Mouse (Mus musculus) neural tube, embryonic 11.5 days (tissue): Measurements from ENCODE around the gene Capns1. TPM values are rescaled to one million over a fixed set of nuclear protein-coding genes. Genes with fewer than 3 reads are reported as not detected.
A peak's percentile ranks its signal among the peaks of the same experiment; 100 is the strongest.

ENCODE experiments used
- ATAC-seq: fragments of 200-750 bp; cut with Nextera tagmentation; 2 replicates; pipeline ENCODE4 v1.8.0; 2017; ENCODE audit warnings: moderate number of reproducible peaks, mild to moderate bottlenecking, moderate TSS enrichment, moderate library complexity; ENCODE audit not compliant: insufficient read depth, low FRiP score, low TSS enrichment
- DNase-seq: peaks from one replicate; pipeline ENCODE4 v3.0.0-alpha.2; 2015; ENCODE audit warnings: low spot score
- H3K27ac ChIP-seq: fragments of 300-500 bp; sonication (generic); 2 replicates; pipeline ENCODE4 v1.5.1; 2014; ENCODE audit warnings: low read depth, mild to moderate bottlenecking, low read length
- H3K27me3 ChIP-seq: fragments of 300-500 bp; sonication (generic); 2 replicates; pipeline ENCODE4 v1.6.1; 2014; ENCODE audit warnings: mild to moderate bottlenecking, low read length, mixed read lengths; ENCODE audit not compliant: control insufficient read depth, insufficient read depth
- H3K36me3 ChIP-seq: fragments of 300-500 bp; sonication (generic); 2 replicates; pipeline ENCODE4 v1.6.1; 2014; ENCODE audit warnings: mild to moderate bottlenecking, low read length, moderate library complexity, mixed read lengths; ENCODE audit not compliant: control insufficient read depth, insufficient read depth
- H3K4me1 ChIP-seq: fragments of 300-500 bp; sonication (generic); 2 replicates; pipeline ENCODE4 v1.6.1; 2014; ENCODE audit warnings: low read length, mixed read lengths; ENCODE audit not compliant: control insufficient read depth, insufficient read depth
- H3K4me2 ChIP-seq: fragments of 300-500 bp; sonication (generic); 2 replicates; pipeline ENCODE4 v1.6.1; 2014; ENCODE audit warnings: low read depth, mild to moderate bottlenecking, moderate library complexity
- H3K4me3 ChIP-seq: fragments of 300-500 bp; sonication (generic); 2 replicates; pipeline ENCODE4 v1.5.1; 2014; ENCODE audit warnings: low read depth, low read length
- H3K9ac ChIP-seq: fragments of 300-500 bp; sonication (generic); 2 replicates; pipeline ENCODE4 v1.6.1; 2014; ENCODE audit warnings: mild to moderate bottlenecking, low read length
- H3K9me3 ChIP-seq: fragments of 300-500 bp; sonication (generic); 2 replicates; pipeline ENCODE4 v1.6.1; 2016; ENCODE audit warnings: low read length; ENCODE audit not compliant: control insufficient read depth
- WGBS: fragments of 180-500 bp; shearing (Covaris S2); extraction: QIAGEN DNeasy Blood & Tissue Kit; methylation state at CpG from one replicate; pipeline ENCODE4 v1.1.7; 2014; 5-methylcytosine and 5-hydroxymethylcytosine counted together
- polyA plus RNA-seq: library from polyadenylated mRNA; unstranded; fragments of >200 nt; fragmentation: Nextera tagmentation; extraction: Ambion mirVana; gene quantifications from 2 replicates; pipeline ENCODE4 v1.2.1, GENCODE M21; 2014

The Capns1 gene
- polyA plus RNA-seq, 1 experiment from 2014 or later, result 51.8 TPM

GRCm38 (mm10) chr7:30231328-30231668 lies 32.7 kb upstream of the Capns1 start:
- H3K9me3 ChIP-seq, result no peaks in the 10 kb centered on the region
- peak overlapping the region; percentile 51 for H3K9ac ChIP-seq
- under 1% methylated on average over 16 of the region's 16 CpGs for WGBS
- DNase-seq, result no peak
- peak overlapping the region; percentile 73 for H3K4me2 ChIP-seq
- H3K27ac ChIP-seq, result no peak overlapping the region; the same call in 1 of the 2 replicates
- H3K4me1 ChIP-seq, result peaks cover 10% of the 10 kb centered on the region
- peaks cover 11% of the 10 kb centered on the region for H3K36me3 ChIP-seq
- peak; percentile 46 for ATAC-seq
- H3K4me3 ChIP-seq, result peak overlapping the region; percentile 74
- no peaks in the 10 kb centered on the region for H3K27me3 ChIP-seq

GRCm38 (mm10) chr7:30224206-30224605 lies 25.6 kb upstream of the Capns1 start:
- H3K36me3 ChIP-seq, result peaks cover 11% of the 10 kb centered on the region
- WGBS, result 92% methylated on average over 12 of the region's 12 CpGs

DNA sequence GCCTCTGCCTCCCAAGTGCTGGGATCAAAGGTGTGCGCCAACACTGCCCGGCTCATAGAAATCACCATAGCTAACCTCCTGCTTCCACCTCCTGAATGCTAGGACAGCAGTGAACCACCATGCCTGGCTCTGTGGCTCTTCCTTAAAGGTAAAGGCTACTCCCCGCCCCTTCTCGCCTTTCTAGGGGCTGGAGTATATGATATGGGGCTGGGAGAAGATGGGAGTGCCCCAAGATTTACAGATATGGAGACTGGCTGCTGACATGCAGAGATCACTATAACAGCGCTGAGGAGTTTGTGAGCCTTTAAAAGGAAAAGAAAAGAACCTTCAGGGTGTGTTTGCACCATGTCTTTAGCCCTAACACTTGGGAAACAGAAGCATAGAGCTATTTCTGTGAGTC lies 23.6 kb upstream of the Capns1 start:
- Histone ChIP-seq H3K27ac (no peak overlapping the region), H3K4me3 (no peak overlapping the region), H3K9ac (no peak overlapping the region), H3K4me2 (no peak overlapping the region), H3K36me3 (peaks cover 8% of the 10 kb centered on the region), H3K27me3 (no peaks in the 10 kb centered on the region), H3K4me1 (0 out of 2 replicates have a peak, but pooled peaks cover 2% of the 10 kb centered on the region), H3K9me3 (no peaks in the 10 kb centered on the region)
- no peak for DNase-seq
- ATAC-seq, result no peak
- WGBS, result 90% methylated on average over 5 of the region's 5 CpGs

More at GRCm38 (mm10) chr7:30224206-30224605, 25.6 kb upstream of the Capns1 start:
- H3K4me3 ChIP-seq, result no peak overlapping the region
- no peak overlapping the region for H3K9ac ChIP-seq
- no peaks in the 10 kb centered on the region for H3K9me3 ChIP-seq
- H3K4me2 ChIP-seq, result no peak overlapping the region
- ATAC-seq (no peak), DNase-seq (no peak)
- 0 out of 2 replicates have a peak, but pooled peaks cover 2% of the 10 kb centered on the region for H3K4me1 ChIP-seq
- H3K27ac ChIP-seq, result no peak overlapping the region
- no peaks in the 10 kb centered on the region for H3K27me3 ChIP-seq

GRCm38 (mm10) chr7:30221433-30221832 lies 22.8 kb upstream of the Capns1 start:
- H3K4me2 ChIP-seq, result no peak overlapping the region
- H3K27ac ChIP-seq, result no peak overlapping the region
- H3K9ac ChIP-seq, result no peak overlapping the region
- WGBS, result 82% methylated on average over 3 of the region's 3 CpGs
- H3K4me3 ChIP-seq, result no peak overlapping the region
- no peaks in the 10 kb centered on the region for H3K9me3 ChIP-seq
- ATAC-seq (no peak), DNase-seq (no peak)
- 0 out of 2 replicates have a peak, but pooled peaks cover 2% of the 10 kb centered on the region for H3K4me1 ChIP-seq
- H3K27me3 ChIP-seq, result no peaks in the 10 kb centered on the region
- peaks cover 4% of the 10 kb centered on the region for H3K36me3 ChIP-seq

DNA sequence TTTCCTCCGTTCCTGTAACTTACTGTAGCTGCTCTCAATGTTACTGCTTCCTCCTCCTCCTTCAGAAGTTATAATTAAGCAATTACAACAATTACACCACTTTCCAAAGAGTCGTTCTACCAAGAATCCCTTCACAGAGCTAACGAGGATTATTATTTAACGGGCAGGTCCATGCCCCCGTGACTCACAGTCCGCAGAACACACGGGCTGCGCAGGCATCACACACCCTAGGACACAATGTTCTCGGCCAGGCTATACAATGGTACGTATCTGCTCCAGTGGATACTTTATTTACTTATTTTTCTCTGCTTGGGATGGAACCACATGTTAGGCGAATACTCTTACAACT lies 21.4 kb upstream of the Capns1 start:
- ATAC-seq (no peak), DNase-seq (no peak)
- 31% methylated on average over 11 of the region's 11 CpGs for WGBS
- Histone ChIP-seq H3K4me3 (peak overlapping the region; percentile 40), H3K9ac (peak overlapping the region; percentile 41), H3K27me3 (no peaks in the 10 kb centered on the region), H3K36me3 (peaks cover 4% of the 10 kb centered on the region), H3K9me3 (no peaks in the 10 kb centered on the region), H3K4me1 (0 out of 2 replicates have a peak, but pooled peaks cover 2% of the 10 kb centered on the region), H3K27ac (no peak overlapping the region), H3K4me2 (peak overlapping the region; percentile 72)

- Histone ChIP-seq H3K4me1 (0 out of 2 replicates have a peak, but pooled peaks cover 2% of the 10 kb centered on the region), H3K9me3 (no peaks in the 10 kb centered on the region), H3K4me2 (peak overlapping the region; percentile 72), H3K27me3 (no peaks in the 10 kb centered on the region), H3K9ac (peak overlapping the region; percentile 41), H3K36me3 (peaks cover 4% of the 10 kb centered on the region), H3K27ac (0 out of 2 replicates have a peak overlapping the region, but pooled peaks have one; percentile 46), H3K4me3 (peak overlapping the region; percentile 40)
- ATAC-seq (0 out of 2 replicates have a peak, but pooled peaks have one; percentile 28), DNase-seq (peak; percentile 66)
- 5% methylated on average over 16 of the region's 16 CpGs for WGBS
Measured at GRCm38 (mm10) chr7:30219293-30220007, 20.8 kb upstream of the Capns1 start.

DNA sequence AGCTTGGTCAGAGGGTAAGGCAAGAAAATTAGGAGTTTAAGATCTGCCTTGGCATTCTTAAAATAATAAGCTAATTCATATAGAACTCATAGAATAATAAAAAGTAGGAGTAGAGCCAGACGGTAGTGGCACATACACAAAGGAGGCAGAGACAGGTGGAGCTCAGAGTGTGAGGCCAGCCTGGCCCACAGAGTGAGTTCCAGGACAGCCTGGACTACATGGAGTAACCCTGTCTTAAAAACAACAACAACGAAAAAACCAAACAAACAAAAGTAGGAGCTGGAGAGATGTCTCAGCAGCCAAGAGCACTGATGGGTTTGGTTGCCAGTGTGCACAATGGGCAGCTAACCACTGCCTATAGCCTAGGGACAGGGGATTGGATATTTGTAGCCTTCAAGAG lies 18.7 kb upstream of the Capns1 start:
- H3K4me3 ChIP-seq, result no peak overlapping the region
- 81% methylated on average over 2 of the region's 2 CpGs for WGBS
- peak; percentile 27; the same call in 1 of the 2 replicates for ATAC-seq
- H3K4me1 ChIP-seq, result 0 out of 2 replicates have a peak, but pooled peaks cover 2% of the 10 kb centered on the region
- no peaks in the 10 kb centered on the region for H3K36me3 ChIP-seq
- no peaks in the 10 kb centered on the region for H3K9me3 ChIP-seq
- H3K27me3 ChIP-seq, result no peaks in the 10 kb centered on the region
- H3K27ac ChIP-seq, result no peak overlapping the region
- DNase-seq, result no peak
- no peak overlapping the region for H3K9ac ChIP-seq
- no peak overlapping the region for H3K4me2 ChIP-seq

- Histone ChIP-seq H3K27me3 (no peaks in the 10 kb centered on the region), H3K9ac (no peak overlapping the region), H3K4me3 (no peak overlapping the region), H3K4me2 (0 out of 2 replicates have a peak overlapping the region, but pooled peaks have one; percentile 29), H3K27ac (no peak overlapping the region), H3K4me1 (0 out of 2 replicates have a peak, but pooled peaks cover 2% of the 10 kb centered on the region), H3K36me3 (no peaks in the 10 kb centered on the region), H3K9me3 (no peaks in the 10 kb centered on the region)
- ATAC-seq (peak; percentile 85), DNase-seq (peak; percentile 88)
- under 1% methylated on average over 15 of the region's 16 CpGs for WGBS
Measured at GRCm38 (mm10) chr7:30216723-30217151, 18.1 kb upstream of the Capns1 start.

GRCm38 (mm10) chr7:30215875-30216274 lies 17.3 kb upstream of the Capns1 start:
- Histone ChIP-seq H3K36me3 (no peaks in the 10 kb centered on the region), H3K27me3 (no peaks in the 10 kb centered on the region), H3K27ac (no peak overlapping the region), H3K4me1 (0 out of 2 replicates have a peak, but pooled peaks cover 2% of the 10 kb centered on the region), H3K9me3 (no peaks in the 10 kb centered on the region), H3K4me3 (no peak overlapping the region), H3K9ac (no peak overlapping the region), H3K4me2 (no peak overlapping the region)
- ATAC-seq, result no peak
- no peak for DNase-seq
- 91% methylated on average over 3 of the region's 3 CpGs for WGBS
